Mouse (Mus musculus) lung, embryonic 15.5 days (tissue): Measurements from ENCODE around the gene Sufu. TPM values are rescaled to one million over a fixed set of nuclear protein-coding genes. Genes with fewer than 3 reads are reported as not detected.

Experiments used
- ATAC-seq: fragments of 200-750 bp; cut with Nextera tagmentation; 2 replicates; pipeline ENCODE4 v1.8.0; 2017; ENCODE audit warnings: moderate number of reproducible peaks, borderline replicate concordance; ENCODE audit not compliant: low FRiP score, low TSS enrichment; ENCODE audit errors: extremely low read depth
- H3K27ac ChIP-seq: fragments of 300-500 bp; sonication (generic); 2 replicates; pipeline ENCODE4 v1.5.1; 2015; ENCODE audit warnings: moderate library complexity, mild to moderate bottlenecking, inconsistent platforms
- H3K27me3 ChIP-seq: fragments of 300-500 bp; sonication (generic); 2 replicates; pipeline ENCODE4 v1.6.1; 2015; ENCODE audit warnings: inconsistent platforms
- H3K36me3 ChIP-seq: fragments of 300-500 bp; sonication (generic); 2 replicates; pipeline ENCODE4 v1.6.1; 2015; ENCODE audit warnings: inconsistent platforms
- H3K4me1 ChIP-seq: fragments of 300-500 bp; sonication (generic); 2 replicates; pipeline ENCODE4 v1.6.1; 2015; ENCODE audit warnings: inconsistent platforms
- H3K4me2 ChIP-seq: fragments of 300-500 bp; sonication (generic); 2 replicates; pipeline ENCODE4 v1.6.1; 2015; ENCODE audit warnings: inconsistent platforms, mild to moderate bottlenecking, moderate library complexity
- H3K4me3 ChIP-seq: fragments of 300-500 bp; sonication (generic); 2 replicates; pipeline ENCODE4 v1.5.1; 2015; ENCODE audit warnings: mild to moderate bottlenecking, inconsistent platforms
- H3K9ac ChIP-seq: fragments of 300-500 bp; sonication (generic); 2 replicates; pipeline ENCODE4 v1.6.1; 2015; ENCODE audit warnings: inconsistent platforms
- H3K9me3 ChIP-seq: fragments of 300-500 bp; sonication (generic); 2 replicates; pipeline ENCODE4 v1.6.1; 2016; ENCODE audit warnings: inconsistent platforms
- WGBS: fragments of 180-500 bp; shearing (Covaris S2); methylation state at CpG from one replicate; pipeline ENCODE4 v1.1.7; 2015; 5-methylcytosine and 5-hydroxymethylcytosine counted together
- polyA plus RNA-seq: library from polyadenylated mRNA; unstranded; fragments of >200 nt; fragmentation: Nextera tagmentation; extraction: Ambion mirVana; gene quantifications from 2 replicates; pipeline ENCODE4 v1.2.1, GENCODE M21; 2015

Gene Sufu
- polyA plus RNA-seq, 1 experiment from 2014 or later = 34.5 TPM

DNA sequence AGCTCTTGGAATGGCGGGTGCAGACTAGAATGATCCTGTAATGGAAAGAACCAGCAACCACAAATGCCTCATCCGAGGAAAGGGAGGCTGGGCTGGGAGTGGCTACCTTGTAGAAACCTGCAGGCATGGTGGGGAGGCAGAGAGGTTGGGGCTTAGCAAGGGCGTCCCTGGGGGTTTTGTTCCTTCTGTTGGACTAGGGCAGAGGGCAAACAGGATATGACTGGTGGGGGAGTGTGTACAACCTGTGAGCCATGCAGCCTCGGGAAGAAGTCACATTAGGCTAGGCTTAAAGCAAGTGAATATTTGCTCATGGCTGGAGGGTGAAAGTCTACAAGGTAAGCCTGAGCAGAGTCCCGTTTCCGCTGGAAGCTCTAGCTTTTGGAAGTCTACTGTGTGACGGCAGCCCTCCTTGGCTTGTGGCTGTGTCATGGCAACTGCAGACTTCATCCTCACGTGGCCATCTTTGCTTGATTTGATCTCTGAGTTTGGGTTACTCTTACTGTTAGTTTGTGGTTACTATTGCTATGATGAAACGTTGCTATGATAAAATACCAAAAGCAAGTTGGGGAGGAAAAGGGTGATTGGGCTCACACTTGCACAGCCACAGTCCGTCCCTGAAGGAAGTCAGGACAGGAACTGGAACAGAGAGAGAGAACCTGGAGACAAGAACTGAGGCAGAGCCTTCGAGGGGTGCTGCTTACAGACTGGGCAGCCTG, 33.2 kb upstream of the Sufu start:
- H3K27me3 ChIP-seq = 0 out of 2 replicates have a peak, but pooled peaks cover under 1% of the 10 kb centered on the region
- no peak overlapping the region for H3K9ac ChIP-seq
- WGBS = 77% methylated on average over 11 of the region's 11 CpGs
- H3K27ac ChIP-seq = no peak overlapping the region
- ATAC-seq = no peak
- H3K9me3 ChIP-seq = no peaks in the 10 kb centered on the region
- H3K4me3 ChIP-seq = no peak overlapping the region
- no peaks in the 10 kb centered on the region for H3K36me3 ChIP-seq
- H3K4me1 ChIP-seq = peaks cover under 1% of the 10 kb centered on the region; the same call in 1 of the 2 replicates
- no peak overlapping the region for H3K4me2 ChIP-seq

- 82% methylated on average over 23 of the region's 23 CpGs for WGBS
- Histone ChIP-seq H3K27ac (no peak overlapping the region), H3K4me3 (no peak overlapping the region), H3K4me2 (no peak overlapping the region), H3K4me1 (no peaks in the 10 kb centered on the region), H3K36me3 (no peaks in the 10 kb centered on the region), H3K9ac (no peak overlapping the region), H3K27me3 (no peaks in the 10 kb centered on the region), H3K9me3 (no peaks in the 10 kb centered on the region)
- ATAC-seq = no peak
Observed at GRCm38 (mm10) chr19:46367798-46368590, 28.7 kb upstream of the Sufu start.

DNA sequence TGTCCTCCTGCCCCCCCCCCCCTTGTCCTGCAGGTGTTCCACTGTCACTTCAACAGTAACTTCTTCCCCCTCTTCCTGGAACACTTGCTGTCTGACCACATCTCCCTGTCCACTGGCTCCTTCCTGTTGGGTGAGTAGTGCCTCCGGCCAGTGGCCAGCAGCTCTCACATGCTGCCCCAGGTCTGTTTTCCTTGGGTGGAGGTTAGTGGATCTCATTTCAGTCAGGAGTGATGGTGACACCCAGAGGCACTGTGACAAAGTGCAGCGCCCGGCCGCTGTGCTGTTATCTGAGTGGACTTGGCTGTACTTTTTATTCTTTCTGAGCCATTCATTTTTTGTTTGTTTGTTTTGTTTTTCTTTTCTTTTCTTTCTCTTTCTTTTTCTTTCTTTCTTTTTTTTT, 27.5 kb upstream of the Sufu start:
- WGBS = 13% methylated on average over 4 of the region's 4 CpGs
- H3K36me3 ChIP-seq = no peaks in the 10 kb centered on the region
- H3K27me3 ChIP-seq = no peaks in the 10 kb centered on the region
- no peak overlapping the region for H3K27ac ChIP-seq
- H3K4me2 ChIP-seq = no peak overlapping the region
- no peaks in the 10 kb centered on the region for H3K4me1 ChIP-seq
- no peak overlapping the region for H3K4me3 ChIP-seq
- no peak for ATAC-seq
- no peaks in the 10 kb centered on the region for H3K9me3 ChIP-seq
- H3K9ac ChIP-seq = no peak overlapping the region

DNA sequence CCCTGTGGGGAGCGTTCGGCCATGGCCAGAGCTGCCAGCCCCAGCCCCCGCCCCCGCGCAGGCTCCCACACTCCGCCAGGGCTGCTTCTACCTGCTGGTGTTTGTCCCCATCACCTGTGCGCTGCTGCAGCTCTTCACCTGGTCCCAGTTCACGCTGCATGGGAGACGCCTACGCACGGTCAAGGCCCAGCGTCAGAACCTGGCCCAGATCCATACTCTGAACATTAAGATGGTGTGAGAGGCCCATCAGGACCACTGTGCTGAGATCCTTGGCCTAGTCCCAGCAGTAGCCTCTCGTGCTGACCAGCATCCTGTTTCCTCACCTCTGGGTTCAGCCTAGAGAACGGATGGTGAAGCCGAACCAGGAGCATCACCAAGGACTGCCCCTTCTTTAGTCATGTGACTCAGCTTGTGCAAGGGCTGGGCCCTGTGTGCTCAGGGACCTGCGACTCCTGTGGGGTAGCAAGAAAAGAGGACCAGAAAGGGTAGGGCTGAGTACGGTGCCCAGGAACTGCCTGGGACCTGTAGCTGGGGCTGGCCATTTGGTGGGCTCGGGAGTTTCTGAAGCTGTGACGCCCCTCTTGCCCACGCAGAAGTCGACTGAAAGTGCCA, 22.1 kb upstream of the Sufu start:
- 0 out of 2 replicates have a peak, but pooled peaks cover 2% of the 10 kb centered on the region for H3K4me1 ChIP-seq
- H3K27ac ChIP-seq = no peak overlapping the region
- no peaks in the 10 kb centered on the region for H3K27me3 ChIP-seq
- no peak overlapping the region for H3K4me2 ChIP-seq
- no peaks in the 10 kb centered on the region for H3K9me3 ChIP-seq
- peaks cover 30% of the 10 kb centered on the region for H3K36me3 ChIP-seq
- H3K4me3 ChIP-seq = no peak overlapping the region
- WGBS = 51% methylated on average over 21 of the region's 21 CpGs
- H3K9ac ChIP-seq = no peak overlapping the region
- ATAC-seq = peak; percentile 44; the same call in 1 of the 2 replicates

- no peak overlapping the region for H3K4me3 ChIP-seq
- ATAC-seq = no peak
- 50% methylated on average over 5 of the region's 5 CpGs for WGBS
Observed at GRCm38 (mm10) chr19:46375489-46375888, 21.2 kb upstream of the Sufu start.

DNA sequence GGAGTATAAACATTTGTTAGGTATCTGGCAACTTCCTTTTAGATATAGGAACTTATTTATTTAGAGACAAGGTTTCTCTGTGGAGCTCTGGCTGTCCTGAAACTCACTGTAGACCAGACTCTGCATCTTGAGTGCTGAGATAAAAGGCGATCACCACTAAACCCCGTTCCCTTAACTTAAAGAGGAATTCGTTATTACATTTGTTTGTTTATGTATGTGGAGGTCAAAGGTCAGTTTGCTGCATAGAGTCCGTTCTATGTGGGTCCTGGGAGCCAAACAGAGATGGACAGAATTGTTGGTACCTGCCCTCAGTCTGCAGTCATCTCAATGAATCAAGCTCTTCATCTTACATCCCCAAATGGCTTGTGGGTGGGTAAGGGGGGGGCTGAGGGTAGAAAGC, 20.8 kb upstream of the Sufu start:
- Histone ChIP-seq H3K27ac (no peak overlapping the region), H3K9me3 (no peaks in the 10 kb centered on the region), H3K4me3 (no peak overlapping the region), H3K4me1 (0 out of 2 replicates have a peak, but pooled peaks cover 2% of the 10 kb centered on the region), H3K27me3 (no peaks in the 10 kb centered on the region), H3K36me3 (peaks cover 43% of the 10 kb centered on the region), H3K9ac (no peak overlapping the region), H3K4me2 (no peak overlapping the region)
- no peak for ATAC-seq
- WGBS = 21% methylated on average over 4 of the region's 4 CpGs

More at GRCm38 (mm10) chr19:46375489-46375888, 21.2 kb upstream of the Sufu start:
- Histone ChIP-seq H3K4me1 (0 out of 2 replicates have a peak, but pooled peaks cover 2% of the 10 kb centered on the region), H3K36me3 (peaks cover 39% of the 10 kb centered on the region), H3K4me2 (no peak overlapping the region), H3K9ac (no peak overlapping the region), H3K27ac (no peak overlapping the region), H3K27me3 (no peaks in the 10 kb centered on the region), H3K9me3 (no peaks in the 10 kb centered on the region)

DNA sequence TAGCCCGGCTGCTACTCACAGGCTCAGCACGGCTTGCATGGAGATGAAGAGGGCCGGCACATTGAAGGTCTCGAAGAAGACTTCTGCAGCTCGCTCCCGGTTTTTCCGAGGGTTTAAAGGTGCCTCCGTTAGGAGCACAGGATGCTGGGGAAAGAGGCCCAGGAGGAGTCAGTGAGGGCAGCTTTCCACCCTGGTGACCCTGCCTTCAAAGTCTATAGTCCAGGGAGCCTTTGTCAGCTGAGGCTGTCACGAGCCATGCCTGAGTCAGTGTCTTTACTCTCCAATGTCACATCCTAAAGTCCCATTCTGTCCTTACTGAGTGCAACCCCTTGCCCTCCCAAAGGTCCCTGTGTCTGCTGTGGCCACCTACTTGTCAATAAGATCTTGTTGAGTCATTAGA, 14.4 kb upstream of the Sufu start:
- ATAC-seq = no peak
- Histone ChIP-seq H3K27me3 (no peaks in the 10 kb centered on the region), H3K4me2 (no peak overlapping the region), H3K27ac (no peak overlapping the region), H3K4me3 (no peak overlapping the region), H3K9me3 (no peaks in the 10 kb centered on the region), H3K36me3 (peaks cover 89% of the 10 kb centered on the region), H3K9ac (no peak overlapping the region), H3K4me1 (no peaks in the 10 kb centered on the region)
- WGBS = 87% methylated on average over 9 of the region's 9 CpGs

- Histone ChIP-seq H3K27ac (no peak overlapping the region), H3K4me2 (no peak overlapping the region), H3K9ac (no peak overlapping the region), H3K36me3 (peaks cover 20% of the 10 kb centered on the region), H3K9me3 (no peaks in the 10 kb centered on the region), H3K27me3 (no peaks in the 10 kb centered on the region), H3K4me3 (no peak overlapping the region), H3K4me1 (peaks cover 18% of the 10 kb centered on the region)
- 80% methylated on average over 5 of the region's 5 CpGs for WGBS
- no peak for ATAC-seq
Observed at GRCm38 (mm10) chr19:46389872-46390271, 6.8 kb upstream of the Sufu start.

- Histone ChIP-seq H3K9ac (no peak overlapping the region), H3K36me3 (peaks cover 7% of the 10 kb centered on the region), H3K27ac (no peak overlapping the region), H3K4me3 (no peak overlapping the region), H3K4me2 (no peak overlapping the region), H3K27me3 (no peaks in the 10 kb centered on the region), H3K4me1 (peaks cover 26% of the 10 kb centered on the region), H3K9me3 (no peaks in the 10 kb centered on the region)
- no peak for ATAC-seq
- 32% methylated on average over 4 of the region's 4 CpGs for WGBS
Observed at GRCm38 (mm10) chr19:46392018-46392417, 4.7 kb upstream of the Sufu start.

GRCm38 (mm10) chr19:46394712-46395108, 2.0 kb upstream of the Sufu start:
- Histone ChIP-seq H3K9ac (peak overlapping the region; percentile 39), H3K4me1 (peaks cover 48% of the 10 kb centered on the region), H3K27ac (no peak overlapping the region), H3K27me3 (no peaks in the 10 kb centered on the region), H3K9me3 (no peaks in the 10 kb centered on the region), H3K4me2 (peak overlapping the region; percentile 90), H3K4me3 (peak overlapping the region; percentile 76), H3K36me3 (no peaks in the 10 kb centered on the region)
- WGBS = 4% methylated on average over 10 of the region's 10 CpGs
- ATAC-seq = no peak

- Histone ChIP-seq H3K27me3 (no peaks in the 10 kb centered on the region), H3K9me3 (no peaks in the 10 kb centered on the region), H3K36me3 (no peaks in the 10 kb centered on the region), H3K4me2 (peak within 1 kb of the TSS; percentile 90), H3K9ac (peak within 1 kb of the TSS; percentile 70), H3K27ac (peak within 1 kb of the TSS; percentile 55), H3K4me3 (peak within 1 kb of the TSS; percentile 76), H3K4me1 (peaks cover 53% of the 10 kb centered on the region)
- ATAC-seq = peak; percentile 93
- under 1% methylated on average over 51 of the region's 51 CpGs for WGBS
Observed at GRCm38 (mm10) chr19:46395109-46396009, 1.3 kb upstream of the Sufu start, which contains the start of gene Actr1a. Gene Actr1a, minus strand, starts transcription at chr19:46395748.
